Mouse (Mus musculus): ENCODE results near the gene Cwh43.
"Not testable (repeated sequence)": the region's sequence is repeated elsewhere in the genome, so short reads cannot be mapped to it uniquely, and the experiment has no call there.

Gene Cwh43

DNA sequence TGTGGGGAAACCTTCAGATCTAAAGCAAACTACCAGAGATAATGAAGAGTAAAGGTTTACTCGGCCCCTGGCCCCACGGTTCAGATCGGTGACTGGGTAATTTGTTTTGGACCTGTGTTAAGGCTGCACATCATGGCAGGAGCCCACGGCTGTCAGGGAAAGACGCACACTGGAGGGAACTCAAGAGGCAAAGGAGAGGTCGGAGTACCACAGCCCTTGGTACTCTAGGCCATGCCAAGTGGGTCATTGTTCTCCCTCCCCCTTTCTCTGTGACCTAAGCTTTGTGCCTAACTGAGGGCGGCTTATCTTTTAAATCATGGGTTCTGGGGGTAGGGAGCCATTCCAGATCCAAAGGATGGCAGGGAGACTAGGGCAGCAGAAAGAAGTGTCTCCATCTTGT lies 75.5 kb downstream of the Cwh43 start:
- DNase-seq: no peak

DNA sequence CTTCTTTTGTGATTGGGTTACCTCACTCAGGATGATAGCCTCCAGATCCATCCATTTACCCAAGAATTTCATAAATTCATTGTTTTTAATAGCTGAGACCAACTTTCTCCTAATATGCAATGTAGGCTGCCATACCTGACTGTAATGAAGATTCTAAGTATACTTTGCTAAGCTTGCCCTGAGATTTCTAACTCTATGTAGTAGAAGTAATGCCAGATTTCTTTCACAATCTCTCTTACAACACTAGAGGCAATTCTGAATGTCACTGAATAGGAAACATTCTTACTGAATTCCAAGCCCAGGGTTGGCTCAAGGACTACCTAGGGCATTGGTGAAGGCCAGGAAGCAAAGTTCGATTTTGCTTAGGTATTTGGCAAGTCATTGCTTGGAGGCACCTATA lies 76.5 kb downstream of the Cwh43 start:
- not testable (repeated sequence) for DNase-seq

DNA sequence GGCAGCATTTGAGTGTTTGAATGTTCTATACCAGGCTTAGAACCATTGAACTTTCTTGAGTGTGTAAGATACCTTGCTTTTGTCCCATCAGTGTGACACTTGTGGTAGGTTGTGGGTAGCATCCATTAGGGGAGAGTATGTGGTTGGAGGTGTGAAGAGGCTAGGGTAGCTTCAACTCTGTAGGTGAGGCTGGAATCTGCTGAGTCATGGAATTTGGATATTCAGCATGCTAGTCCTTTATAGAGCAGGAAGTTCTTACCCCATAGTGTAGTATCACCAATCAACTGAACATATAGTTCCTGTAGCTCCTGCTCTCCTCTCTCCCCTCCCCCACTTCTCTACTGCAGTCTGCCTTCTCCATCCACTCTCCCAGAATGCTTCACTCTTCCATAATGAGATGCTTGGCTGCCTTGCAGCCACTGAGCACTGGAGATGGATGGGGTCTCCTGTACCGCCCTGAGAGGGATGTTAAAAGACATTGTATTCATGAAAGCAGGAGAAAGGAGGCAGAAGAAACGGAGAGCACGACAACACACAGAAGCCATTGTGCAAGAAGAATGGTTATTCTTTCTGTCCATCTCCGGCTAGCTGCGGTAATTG lies 78.2 kb downstream of the Cwh43 start:
- no peak for DNase-seq

DNA sequence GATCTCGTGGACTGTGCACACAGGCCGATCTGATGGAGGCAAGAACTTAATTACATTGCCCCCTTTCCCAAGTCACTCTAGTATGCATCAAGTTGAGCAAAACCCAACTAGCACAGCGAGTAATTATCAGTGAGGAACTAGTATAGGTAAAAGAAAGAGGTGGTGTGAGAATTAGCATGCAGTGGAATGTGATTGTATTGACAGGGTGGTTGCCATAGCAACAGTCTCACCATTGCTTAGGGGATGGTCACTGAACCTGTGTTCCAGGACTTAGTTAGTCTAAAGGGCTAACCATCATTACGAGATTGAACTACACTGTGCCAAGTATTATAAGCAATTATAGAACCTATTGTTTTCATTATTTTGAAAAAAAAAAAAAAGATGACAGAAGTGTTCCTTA lies 80.6 kb downstream of the Cwh43 start:
- no peak for DNase-seq

DNA sequence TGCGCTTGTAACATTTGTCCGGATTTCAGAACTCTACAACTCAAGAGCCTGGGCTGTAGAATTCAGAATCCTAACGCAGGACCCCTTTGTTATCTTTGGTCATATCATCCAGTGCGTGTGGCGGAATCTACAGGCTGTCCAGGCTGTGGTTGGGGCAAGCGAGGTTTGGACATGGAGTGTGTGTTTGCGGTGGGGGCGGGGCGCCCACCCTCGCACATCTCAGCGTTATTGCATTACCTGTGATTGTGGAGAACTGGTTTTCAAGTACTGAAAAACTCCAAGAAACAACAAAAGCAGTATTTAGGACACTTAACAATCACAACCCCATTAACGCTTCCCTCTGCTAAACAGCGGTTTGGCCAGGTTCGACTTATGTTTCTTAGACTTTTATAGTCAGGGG lies 84.0 kb downstream of the Cwh43 start:
- DNase-seq: no peak

DNA sequence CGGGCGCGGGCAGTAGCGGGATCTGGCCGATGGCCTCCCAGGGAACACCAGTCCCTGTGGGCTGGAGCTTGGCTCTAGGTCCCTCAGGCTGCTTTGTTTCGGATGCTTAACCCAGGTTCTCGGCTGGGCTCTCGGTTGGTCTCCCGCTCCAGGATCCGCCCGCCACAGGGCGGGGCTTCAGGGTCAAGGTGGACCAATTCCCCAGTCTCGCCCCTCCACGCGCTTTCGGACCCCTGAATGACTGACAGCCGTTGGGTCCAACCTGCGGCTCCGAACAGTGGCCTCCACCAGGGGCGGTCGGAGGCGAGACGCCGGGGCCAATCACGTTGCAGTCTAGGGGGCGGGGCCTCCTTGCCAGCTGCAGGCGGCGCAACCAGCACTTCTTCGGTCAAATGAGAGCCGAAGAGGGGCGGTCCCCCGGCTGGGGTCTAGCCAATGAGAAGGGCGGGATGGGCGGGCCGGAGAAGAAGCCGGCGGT lies 84.8 kb downstream of the Cwh43 start:
- peak; percentile 99 for DNase-seq

DNA sequence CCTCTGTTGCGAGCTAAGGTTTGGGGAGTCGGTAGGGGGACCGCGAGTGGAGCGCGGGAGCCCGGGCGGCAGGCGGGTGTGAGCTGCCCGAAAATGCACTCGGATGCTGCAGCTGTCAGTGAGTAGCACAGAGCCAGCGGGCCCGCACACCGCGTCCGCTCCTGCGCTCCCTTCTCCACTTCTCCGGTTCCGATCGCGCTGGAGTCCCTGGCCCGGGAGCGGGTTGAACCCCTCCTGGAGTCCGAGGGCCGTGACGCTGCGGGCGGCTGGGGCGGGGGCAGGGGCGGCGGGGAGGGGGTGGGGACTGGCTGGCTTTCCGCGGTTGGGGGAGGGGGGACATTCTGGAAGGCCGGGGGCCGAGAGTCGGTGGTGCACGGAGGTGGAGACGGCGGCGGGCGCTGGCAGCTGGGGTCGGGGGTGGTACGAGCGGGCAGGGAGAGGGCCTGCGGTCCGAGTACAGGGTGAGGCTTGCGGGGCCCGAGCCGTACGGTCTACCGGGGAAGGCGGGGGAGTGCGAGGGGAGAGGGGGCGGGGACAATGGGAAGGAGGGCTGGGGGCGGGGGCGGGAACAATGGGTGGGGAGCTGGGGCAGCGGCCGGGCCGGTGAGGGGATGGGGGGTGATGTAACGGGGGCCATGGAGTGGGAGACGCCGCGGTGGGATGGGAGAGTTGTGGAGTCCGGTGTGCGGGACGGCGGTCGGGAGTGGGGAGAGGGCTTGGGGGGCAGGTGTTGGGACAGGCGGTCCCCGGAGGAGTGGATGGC lies 85.4 kb downstream of the Cwh43 start:
- DNase-seq: peak; percentile 28

DNA sequence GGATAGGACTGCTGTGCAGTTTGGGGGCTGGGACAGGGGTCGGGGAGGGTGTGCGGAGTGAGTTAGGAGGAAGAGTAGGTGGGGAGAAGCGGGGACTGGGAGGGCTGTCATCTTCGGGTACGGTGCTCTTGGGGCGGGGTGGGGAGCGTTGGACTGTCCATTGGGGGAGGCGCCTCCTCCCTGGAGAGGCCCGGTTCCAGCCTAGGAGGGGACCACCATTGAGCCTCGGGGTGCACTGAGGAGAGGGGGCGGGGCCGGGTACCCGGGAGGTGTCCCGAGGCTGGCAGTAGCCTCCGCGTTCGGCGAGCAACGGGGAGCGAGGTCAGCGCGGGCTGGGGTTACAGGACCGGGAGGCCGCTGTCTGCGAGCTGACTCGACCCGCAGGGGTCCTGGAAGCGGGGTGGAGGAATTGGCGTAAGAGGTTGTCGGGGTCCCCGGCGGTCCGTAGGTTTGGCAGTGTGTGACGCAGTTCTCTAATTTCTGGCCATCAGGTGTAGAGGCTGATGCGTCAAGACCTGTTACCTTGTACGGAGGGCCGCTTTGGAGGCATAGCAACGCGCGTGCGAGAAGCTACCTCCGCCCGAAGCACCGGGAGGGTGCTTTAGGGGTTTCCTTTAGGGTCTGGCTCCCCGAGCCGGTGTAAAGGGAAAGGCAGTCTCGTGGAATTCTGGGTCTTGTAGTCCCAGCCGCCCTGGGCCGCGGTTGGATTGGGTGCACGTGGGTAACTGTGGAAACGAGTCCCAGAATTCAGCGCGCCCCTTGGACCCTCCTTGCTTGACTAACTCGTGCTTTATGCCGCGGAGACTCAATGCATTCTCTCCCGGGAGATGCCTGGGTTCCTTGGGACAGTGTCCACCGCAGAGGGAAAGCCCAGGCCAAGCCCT lies 86.2 kb downstream of the Cwh43 start:
- peak; percentile 84 for DNase-seq

DNA sequence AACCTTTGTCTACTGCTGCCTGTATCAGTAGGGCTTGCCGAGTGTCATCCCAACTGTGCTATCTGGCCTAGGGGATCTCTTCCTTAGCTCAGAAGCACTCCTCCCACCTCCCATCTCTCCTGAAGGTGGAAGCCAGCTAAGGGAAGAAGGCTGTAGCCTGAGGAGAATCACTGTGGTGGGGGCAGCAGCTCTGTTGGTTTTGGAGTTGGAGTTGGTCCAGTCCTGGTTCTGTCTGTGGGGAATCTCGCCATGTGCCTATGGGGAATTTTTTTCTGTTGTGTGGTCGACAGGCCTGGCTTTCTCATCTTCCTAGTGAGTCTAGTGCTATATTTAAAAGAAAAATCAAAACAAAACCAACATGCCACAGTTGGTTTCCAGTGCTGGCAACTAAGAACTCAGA lies 91.5 kb downstream of the Cwh43 start:
- DNase-seq: no peak

DNA sequence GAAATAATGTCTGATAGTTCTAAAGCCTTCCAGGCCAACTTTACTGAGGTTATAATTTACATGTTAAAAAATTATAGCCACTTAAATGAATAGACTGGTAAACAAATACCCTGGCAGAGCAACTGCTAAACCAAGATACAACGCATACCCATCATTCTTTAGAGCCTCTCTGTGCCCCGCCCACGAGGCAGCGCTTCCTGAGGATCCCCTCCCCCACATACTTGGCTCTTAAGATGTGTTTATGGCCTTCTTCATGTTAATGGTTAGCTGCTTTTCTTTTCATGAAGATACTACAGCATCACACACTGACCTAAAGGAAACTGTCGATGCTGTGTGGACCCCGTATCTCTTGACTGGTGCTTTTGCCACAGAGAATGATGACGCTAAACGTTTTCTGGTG lies 92.7 kb downstream of the Cwh43 start:
- no peak for DNase-seq

DNA sequence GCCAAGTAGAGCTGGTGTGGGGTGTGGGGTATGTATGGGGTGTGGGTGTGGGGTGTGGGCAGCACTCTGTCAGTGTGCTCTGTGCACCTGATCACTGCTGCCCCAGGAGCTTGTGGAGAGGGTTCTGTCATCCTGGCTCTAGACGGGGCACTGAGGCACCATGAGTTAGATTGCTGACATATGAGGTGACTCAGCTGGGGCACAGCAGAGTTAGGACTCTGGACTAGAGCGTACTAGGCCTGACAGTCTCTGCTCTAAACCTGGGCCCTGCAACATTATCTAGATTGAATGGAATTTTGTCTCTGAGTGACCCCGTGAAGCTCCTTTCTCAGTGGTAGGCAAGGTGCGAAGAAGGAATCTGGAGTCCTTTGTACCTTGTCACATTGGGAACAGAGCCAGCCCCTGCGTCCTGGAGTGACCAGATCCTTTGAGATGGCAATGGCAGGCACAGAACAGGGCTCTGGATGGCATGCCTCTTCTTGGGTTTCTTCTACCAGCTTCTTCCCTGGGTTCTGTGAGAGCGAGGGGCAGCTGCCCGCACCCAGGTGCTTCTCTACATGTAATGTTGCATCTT lies 95.1 kb downstream of the Cwh43 start:
- no peak for DNase-seq

DNA sequence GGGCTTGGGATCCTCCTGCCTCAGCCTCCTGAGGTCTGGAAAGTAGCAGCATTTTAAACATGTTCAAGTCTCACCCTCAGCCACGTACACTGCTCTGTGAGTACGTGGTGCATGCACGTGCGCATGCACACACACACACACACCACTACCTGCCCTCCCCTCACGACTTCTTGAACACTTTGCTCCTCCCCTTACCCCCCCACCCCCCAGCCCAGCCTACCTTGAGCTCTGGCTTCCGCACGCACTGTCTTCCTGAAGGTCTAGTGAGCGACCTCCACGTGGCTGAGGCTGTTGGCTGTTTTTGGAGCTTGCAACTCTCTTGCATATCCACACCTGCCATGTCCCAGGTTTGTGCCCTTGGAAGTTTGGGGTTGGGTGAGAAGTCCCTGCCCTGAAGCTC lies 96.5 kb downstream of the Cwh43 start:
- no peak for DNase-seq
